Mouse (Mus musculus) adrenal gland, postnatal 10 days (tissue): Measurements from ENCODE around the gene Apln. TPM values are rescaled to one million over a fixed set of nuclear protein-coding genes. Genes with fewer than 3 reads are reported as not detected.

Source experiments
- DNase-seq: peaks from one replicate; pipeline ENCODE4 v3.0.0; 2021; ENCODE audit warnings: mixed read lengths
- long read RNA-seq, 2 experiments: library from polyadenylated mRNA; stranded (forward); transcript quantifications; one replicate each; pipeline ENCODE4 v2.0.0; 2021
- total RNA-seq, 2 experiments: library from RNA; stranded (reverse); gene quantifications; 2 replicates each; pipeline ENCODE4 v1.2.3; 2021

The Apln gene
- total RNA-seq, result 10 to 100 TPM; 10.1 to 17.0 TPM
- long read RNA-seq, experiment 1, transcript Apln-201 (3 exons, 3,149 nt), result major isoform, 6 of 8 reads
- long read RNA-seq, experiment 1, partial matches to known transcripts, result 0 of 8 reads
- long read RNA-seq, experiment 1, other reads (novel, unspliced or antisense), result 2 of 8 reads
- long read RNA-seq, experiment 2, partial matches to known transcripts, result 0 of 3 reads
- long read RNA-seq, experiment 2, other reads (novel, unspliced or antisense), result 0 of 3 reads

- peak; percentile 61 for DNase-seq
These were observed at the start of gene Apln for GRCm38 (mm10) chrX:48034144-48035113. TSS of gene Apln (minus strand) at chrX:48034853.

- DNase-seq, result peak; percentile 33
These were observed 47.7 kb upstream of the Apln start for GRCm38 (mm10) chrX:48082364-48082763.

DNA sequence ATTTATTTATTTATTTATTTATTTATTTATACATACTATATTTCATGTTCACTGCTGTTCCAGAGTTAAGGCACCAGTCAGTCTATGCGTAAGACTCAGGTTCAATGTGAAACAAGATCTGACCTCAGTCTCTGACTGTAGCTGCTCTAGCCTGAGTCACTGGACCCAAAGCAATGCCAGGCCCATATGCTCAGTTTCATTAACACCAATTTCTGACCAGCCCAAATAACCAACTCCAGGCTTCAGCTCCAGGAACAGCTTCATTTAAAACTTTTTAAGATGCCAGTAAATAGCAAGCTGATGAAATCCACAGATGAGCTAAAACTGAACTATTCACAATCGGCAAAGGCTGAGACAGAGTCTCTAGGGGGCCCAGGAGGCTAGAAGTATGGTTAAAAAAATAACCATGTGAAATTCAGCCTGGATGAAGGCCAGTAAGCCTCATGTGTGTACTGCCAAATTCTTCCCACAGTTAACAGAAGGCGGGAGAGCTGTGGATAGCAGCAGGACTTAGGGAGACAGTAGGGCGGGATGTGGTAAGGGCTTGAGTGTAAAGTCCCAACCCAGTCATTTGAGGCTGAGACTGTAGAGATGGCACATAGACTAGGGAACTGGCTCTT is 42.3 kb upstream of the Apln start:
- DNase-seq, result peak; percentile 15

GRCm38 (mm10) chrX:48074691-48075090 is 40.0 kb upstream of the Apln start:
- DNase-seq, result no peak

DNA sequence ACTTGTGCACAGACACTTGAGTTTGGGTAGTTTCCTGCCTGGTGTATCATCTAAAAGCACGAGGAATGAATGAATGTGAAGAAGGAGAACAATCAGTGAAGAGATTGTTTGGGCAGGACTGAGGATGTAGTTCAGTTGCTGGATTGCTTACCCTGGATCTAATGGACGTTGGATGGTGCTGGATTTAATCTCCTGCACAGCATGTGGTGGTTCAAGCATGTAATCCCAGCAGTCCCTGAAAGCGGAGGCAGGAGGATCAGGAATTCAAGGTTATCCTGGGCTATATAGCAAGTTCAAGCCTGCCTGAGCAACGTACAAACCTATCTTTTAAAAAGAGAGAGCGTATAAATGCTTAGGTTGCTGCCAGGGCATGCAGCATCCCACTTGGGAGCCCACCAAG is 37.7 kb upstream of the Apln start:
- no peak for DNase-seq

- no peak for DNase-seq
These were observed 37.3 kb upstream of the Apln start for GRCm38 (mm10) chrX:48071961-48072360.

DNA sequence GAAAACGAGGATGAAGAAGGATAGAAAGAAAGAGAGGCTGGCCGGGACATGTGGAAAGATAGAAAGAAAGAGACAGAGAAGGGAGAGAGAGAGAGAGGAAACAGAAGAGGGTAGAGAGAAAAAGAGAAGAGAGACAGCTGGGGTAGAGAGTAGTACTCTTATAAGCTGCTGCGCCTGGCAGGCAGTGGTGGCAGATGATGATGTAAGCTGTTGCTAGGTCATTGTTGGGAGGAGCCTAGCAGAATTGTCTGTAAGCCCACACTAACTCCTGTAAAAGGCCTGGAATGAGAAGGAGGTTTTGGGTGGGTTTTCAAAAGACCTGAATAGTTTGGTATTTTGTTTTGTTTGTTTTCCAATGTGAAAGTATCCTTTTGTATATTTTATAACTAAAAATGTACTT is 32.2 kb upstream of the Apln start:
- no peak for DNase-seq

GRCm38 (mm10) chrX:48064166-48064853 is 29.7 kb upstream of the Apln start:
- DNase-seq, result no peak

GRCm38 (mm10) chrX:48062481-48062880 is 27.8 kb upstream of the Apln start:
- DNase-seq, result no peak

DNA sequence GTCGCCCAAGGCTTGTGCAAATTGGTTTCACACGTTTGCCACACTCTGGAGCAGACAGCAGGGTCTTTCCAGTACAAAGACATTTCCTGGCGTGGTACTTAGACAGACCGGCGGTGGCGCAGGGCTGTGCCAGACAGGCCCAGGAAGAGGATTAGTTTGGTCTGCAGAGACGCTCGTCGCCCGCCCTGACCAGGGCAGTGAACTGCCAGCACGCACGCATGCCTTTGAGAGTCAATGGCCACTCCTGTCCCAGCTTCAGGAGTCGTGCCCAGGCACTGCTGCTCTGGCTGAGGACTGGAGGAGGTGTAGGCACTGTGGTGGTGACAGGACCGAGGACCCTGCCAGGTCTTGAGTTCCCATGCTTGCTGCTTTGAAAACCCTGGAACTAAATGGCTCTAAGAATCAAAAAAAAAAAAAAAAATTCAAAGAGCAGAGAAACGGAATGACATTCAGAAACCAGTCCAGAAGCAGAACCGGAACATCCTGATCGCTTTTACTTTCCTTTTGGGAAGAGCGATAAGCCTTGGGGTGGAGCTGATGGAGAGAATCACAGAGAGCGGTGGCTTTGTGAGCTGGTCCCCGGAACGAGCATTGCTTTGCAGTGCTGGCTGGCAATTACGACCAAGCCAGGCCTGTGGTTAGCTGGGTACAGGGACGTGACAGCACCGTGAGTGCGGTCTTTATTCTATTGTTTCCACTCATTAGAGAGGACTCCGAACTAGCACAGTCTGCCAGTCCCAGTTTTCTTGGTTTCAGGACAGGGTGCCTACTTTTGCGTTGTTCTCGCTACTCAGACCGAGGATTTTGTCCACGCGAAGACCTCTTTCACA is 19.7 kb upstream of the Apln start:
- peak; percentile 61 for DNase-seq

GRCm38 (mm10) chrX:48053743-48054142 is 19.1 kb upstream of the Apln start:
- peak; percentile 22 for DNase-seq

- DNase-seq, result no peak
These were observed 11.7 kb upstream of the Apln start for GRCm38 (mm10) chrX:48046315-48046714.

DNA sequence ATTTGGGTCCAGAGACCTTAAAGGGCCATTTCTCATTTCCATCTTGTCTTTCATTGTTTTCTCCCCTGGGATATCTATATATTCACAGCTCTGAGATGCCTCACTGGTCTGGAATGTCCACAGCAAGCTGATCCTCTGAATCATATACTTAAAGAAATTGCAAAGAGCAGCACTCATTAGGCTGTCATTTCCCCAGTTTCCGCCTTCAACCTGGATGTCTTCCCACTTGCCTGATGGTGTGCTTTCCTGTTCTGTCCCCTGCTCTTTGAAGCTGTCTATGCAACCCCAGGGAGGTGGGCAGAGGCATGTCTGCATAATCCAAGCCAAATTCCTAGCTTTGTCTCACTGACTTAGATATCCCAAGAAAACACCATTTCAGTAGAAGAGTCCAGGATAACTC is 9.6 kb upstream of the Apln start:
- no peak for DNase-seq

DNA sequence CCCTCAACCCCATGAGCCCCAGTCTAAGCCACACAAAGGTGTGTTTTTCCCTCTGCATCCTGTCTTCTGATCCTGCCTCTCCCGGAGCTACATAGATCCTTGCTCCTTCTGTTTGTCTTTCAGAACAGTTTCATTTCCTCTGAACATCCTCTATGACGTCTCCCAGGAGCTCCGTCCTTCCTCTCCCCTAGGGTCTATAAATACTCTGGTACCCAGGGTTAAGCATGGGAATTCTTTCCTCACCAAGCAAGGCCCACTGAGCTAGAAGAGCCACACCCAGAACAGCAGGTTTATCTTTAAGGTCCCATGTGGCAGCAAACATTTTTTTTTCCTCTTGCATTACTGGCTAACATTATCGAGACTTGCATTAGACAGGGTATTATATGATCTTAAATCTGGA is 8.1 kb upstream of the Apln start:
- no peak for DNase-seq

- no peak for DNase-seq
These were observed 5.7 kb upstream of the Apln start for GRCm38 (mm10) chrX:48040379-48040778.

DNA sequence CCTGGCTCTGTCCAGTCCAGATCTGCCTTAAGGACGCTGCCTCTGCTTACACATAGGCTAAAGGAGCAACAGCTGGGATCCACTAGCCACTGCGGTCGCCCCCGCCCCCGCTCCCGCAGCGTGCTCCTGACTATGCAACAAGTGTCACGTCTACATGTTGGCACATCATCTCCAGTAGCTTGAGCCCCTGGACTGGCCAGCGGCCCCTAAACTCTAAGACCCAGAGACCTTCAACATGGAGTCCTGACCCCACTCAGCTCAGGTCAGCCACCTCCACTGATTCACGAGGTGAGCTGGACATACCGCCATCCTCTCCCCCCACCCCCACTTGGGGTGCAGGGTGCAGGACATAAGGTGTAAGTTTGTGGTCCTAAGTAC is 898 bp downstream of the Apln start:
- peak; percentile 12 for DNase-seq

DNA sequence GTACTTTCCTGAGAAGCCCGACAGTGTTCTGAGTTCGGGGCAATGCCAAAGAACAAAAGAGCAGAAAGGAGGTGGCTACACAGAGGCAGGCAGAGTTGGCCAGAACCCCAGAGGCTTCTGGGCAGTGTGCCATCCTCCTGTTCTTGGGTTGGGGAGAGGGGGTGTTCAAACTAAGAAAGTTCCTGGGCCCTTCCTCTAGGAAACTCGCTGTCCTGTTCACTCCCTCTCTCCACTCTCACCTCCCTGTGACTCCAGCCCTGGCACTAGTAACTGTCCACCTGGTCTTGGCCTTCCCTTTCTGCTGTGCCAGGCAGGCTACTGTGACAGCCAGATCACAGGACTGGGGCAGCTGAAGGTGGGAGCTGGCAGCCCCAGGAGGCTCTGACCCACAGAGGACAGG is 1.6 kb downstream of the Apln start:
- peak; percentile 64 for DNase-seq

DNA sequence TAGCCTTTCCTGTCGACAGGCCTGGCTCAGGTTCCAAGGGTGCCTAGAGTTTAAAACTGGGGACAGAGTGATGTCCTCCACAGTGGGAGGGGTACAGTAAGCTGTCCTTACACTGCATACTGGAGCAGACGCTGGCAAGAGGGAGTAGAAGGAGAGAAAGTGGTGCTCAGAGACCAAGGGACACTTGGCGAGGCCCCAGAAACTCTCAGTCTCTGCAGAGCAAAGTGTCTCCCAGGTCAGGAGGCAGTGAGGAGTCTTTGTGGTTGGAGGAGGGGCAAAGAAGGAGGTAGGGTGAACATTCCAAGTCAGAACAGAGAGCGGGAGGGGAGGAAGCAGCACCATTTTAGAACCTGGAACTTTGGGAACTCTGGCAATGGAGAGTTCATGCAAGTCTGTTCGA is 2.8 kb downstream of the Apln start:
- DNase-seq, result peak; percentile 19

DNA sequence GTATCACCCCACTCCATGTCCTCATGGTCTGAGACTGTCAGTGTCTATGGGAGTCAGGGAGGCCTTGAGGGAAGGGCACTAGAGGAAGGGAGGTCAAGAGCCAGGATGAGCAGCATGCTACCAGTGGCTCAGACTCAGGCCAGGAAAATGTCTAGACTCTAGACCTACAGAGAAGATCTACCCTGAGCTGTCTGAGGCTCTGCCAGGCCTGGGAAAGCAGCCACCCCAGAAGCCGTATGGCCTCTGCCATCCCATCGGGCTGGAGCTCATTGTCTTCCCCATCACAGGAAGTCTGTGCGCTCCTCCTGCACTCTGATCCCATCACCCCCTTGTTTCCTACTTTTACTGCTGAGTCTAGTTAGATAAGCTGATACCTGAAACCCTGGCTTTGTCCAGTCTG is 4.1 kb downstream of the Apln start:
- no peak for DNase-seq

DNA sequence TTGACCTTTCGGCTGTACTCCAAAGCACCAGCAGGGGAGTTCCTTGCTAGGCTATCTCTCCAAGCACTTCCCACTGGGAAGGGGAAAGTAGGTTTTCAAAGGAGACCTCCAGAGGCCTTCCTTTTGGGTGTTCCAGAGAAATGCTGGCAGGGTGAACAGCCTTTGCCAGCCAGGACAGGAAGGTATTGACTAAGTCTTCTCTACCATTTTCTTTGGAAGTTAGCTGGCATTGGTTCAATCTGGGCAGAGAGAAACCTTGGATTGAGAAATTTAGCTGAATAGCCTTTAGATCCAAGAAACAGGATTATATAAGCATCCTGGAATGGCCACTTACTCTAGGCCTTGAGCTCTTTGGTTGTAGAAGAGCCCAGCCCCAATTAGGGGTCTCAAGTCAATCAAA is 11.8 kb downstream of the Apln start:
- DNase-seq, result peak; percentile 30

- peak; percentile 81 for DNase-seq
These were observed 14.7 kb downstream of the Apln start for GRCm38 (mm10) chrX:48019940-48020339.

GRCm38 (mm10) chrX:48019359-48019758 is 15.3 kb downstream of the Apln start:
- no peak for DNase-seq
